Mouse (Mus musculus) liver, adult 2 months (tissue): Measurements from ENCODE around the gene Trarg1.

Experiments
- CTCF ChIP-seq: fragments of 200-500 bp; IDR thresholded peaks from 2 replicates; pipeline ENCODE4 v1.5.1; 2011; ENCODE audit warnings: low read depth, low read length, control low read depth
- POLR2A ChIP-seq: fragments of 200-500 bp; IDR thresholded peaks from 2 replicates; pipeline ENCODE4 v1.6.1; 2011; ENCODE audit warnings: low read length, control low read depth; ENCODE audit not compliant: insufficient read depth; ENCODE audit errors: extremely low read depth

DNA sequence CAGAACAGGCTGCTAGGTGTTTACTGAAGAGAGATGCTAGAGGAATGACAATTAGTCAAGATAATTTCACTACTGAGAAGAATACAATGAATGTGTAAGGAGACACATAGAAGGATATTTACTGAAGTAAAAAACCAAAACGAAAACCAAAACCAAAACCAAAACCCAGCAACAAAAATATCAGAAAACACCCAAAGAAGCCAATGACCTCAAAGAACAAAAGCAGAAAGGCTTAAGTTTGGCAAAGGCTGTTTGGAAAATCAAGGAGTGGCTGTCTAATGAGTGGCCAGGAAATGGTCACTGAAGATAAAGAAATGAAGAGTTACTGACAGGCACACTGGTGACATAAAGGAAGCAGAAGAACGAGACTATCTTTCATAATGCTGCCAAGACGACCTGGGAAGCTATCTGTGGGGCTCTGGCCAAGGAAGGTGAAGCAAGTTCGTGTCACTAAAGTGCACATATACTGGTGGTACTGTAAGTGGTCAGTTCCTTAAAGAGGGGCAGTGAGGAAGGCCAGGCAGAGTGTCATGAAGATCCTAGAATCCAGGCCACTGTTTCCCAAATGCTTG is 56.2 kb downstream of the Trarg1 start:
- TF ChIP-seq CTCF (no peak), POLR2A (no peak)
